Mouse (Mus musculus) spleen, postnatal 10 days (tissue): Measurements from ENCODE around the gene Wtip.
"Not testable (repeated sequence)": the region's sequence is repeated elsewhere in the genome, so short reads cannot be mapped to it uniquely, and the experiment has no call there.

Source experiments
- DNase-seq, 2 experiments: peaks; one replicate each; pipeline ENCODE4 v3.0.0; 2021 to 2022; ENCODE audit warnings: low spot score in 2 of 2

The Wtip gene

GRCm38 (mm10) chr7:34120636-34121035 is 12.4 kb downstream of the Wtip start:
- DNase-seq = not testable (repeated sequence)

DNA sequence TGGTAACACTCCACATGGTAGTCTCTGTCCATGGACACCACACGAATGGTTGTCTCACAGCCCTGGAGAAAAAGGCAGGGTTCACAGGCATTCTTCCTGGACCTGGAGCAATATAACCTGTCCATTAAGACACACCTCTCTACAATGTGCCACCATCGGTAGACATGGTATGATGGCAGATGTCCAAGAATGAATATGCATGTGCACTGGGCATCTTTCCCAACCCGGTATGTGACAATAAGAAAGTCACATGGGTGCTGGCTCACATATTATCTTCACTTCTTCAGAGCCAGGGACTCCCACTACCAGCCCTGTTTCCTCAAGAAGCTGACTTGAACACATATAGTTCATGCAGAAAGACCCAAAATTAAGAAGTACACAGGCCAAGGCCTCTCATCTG is 16.5 kb downstream of the Wtip start:
- no peak for DNase-seq

DNA sequence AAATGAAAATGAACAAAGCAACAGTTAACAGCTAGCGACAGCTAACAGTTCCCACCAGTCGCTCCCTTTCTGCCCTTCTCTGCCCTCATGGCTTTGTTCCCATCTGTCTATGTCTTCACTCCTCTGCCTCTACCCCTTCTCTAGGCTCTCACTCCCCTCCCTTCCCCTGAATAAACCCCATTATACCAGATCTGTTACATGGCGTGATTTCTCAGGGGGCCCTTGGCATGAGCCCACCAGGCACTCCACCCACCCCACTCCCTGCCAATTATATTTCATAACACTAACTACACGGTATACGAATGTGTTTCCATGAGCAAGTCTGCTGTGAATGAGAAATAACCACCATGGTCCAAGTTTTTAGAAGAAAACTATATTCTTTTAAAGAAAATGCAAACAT is 23.9 kb downstream of the Wtip start:
- DNase-seq = no peak

DNA sequence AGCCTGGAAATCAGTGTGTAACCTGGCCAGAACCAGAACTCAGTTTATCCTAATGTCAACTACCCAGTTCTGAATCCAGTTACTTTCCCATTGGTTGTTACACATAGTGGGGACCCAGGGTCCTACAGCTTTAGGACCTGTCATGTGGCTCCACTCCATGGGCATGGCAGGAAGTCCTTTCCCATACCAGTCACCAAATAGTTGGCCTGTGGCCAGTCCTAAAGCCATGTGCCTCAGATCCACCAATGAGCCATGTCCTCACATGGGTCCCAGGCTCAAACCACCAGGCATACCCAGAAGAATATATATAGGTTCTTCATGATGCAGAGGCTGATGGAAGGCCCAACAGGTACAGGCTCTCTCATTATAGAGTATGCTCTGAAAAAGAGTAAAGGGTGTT is 31.8 kb downstream of the Wtip start:
- no peak for DNase-seq

- DNase-seq = no peak
Observed at GRCm38 (mm10) chr7:34100002-34100401, 33.1 kb downstream of the Wtip start.

DNA sequence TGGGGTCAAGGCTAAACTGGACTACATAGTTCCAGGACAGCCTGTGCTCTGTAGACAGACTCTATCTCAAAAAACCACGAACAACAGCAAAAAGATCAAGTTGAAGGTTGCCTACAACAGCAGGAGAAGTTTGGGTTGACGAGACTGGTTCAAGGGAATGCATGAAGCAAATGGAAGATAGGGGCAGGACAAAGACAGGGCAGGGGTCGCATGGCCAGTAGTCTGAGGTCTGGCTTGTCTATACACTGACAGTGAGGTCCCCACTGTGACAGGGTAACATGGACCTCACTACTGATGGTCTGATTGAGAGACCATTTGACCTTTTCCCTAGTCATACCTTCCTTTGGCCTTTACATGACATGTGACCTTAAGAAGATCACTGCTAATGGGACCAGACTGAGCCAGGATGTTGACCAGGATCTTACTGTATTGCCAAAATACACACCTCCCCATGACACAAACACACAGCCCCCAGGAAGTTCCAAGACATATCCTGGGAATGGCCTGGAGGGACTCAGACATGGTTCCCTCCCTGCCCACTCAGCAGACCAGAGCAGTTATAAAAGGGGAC is 38.1 kb downstream of the Wtip start, which contains the start of gene Scgb1b30:
TSS of gene Scgb1b30 (plus strand) at position 521 of the 571 bp plus-strand sequence.
- DNase-seq = no peak

DNA sequence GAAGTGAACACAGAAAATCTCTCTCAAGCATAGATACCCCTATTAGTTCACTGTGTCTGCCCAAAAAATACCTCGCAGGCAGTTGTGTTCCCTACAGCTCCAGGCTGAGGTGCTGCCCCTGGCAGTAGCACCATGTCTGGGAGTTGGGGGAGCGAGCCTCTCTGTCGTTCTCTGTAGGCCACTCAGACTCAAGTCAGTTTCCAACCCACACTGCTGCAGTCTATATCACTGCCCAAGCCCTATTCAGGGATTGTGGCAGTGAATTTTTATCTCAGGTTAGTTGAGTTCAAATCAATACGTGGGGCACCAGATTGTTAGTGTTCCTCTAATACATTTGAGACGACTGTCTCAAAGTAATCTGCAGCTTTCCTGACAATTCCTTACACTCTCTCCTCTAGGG is 64.9 kb downstream of the Wtip start:
- DNase-seq = not testable (repeated sequence)
